Mouse (Mus musculus): ENCODE measurements around the gene Map3k1. TPM values are rescaled to one million over a fixed set of nuclear protein-coding genes. Genes with fewer than 3 reads are reported as not detected.

The Map3k1 gene
- polyA plus RNA-seq, 1 experiment: 22.2 TPM

DNA sequence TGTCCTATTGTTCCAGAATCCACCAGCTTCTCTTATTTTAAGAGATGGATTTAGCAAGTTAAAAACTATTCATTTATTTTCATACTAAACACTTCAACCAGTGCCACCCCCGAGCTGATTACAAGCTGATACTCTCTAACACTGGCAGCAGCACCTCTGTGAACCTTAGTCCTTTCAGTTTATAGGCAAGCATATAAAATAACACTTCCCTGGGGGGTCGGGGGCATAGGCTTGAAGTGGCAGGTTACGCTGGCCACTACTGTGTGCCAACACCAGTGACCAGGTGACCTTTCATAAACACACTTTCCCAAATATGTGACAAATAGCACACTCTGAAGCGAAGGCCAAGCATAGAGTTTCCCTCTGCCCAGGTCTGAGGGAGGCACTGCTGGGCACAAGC is 6.7 kb upstream of the Map3k1 start:
- 95% methylated on average over 4 of the region's 4 CpGs for WGBS

DNA sequence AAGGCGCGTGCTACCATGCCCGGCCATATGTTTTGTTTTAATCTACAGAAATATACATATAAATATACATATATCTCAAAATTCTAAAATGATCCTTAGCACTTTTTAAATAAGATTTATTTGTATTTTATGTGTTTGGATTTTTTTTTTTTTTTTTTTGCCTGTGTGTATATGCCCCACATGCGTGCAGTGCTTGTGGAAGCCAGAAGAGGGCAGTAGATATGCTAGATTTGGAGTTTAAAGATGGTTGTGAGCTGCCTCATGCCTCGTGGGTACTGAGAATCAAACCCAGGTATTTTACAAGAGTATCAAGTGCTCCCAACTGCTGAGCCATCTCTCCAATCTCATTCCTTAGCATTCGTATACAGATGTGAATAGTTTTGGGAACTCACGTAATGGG is 6.2 kb upstream of the Map3k1 start:
- no peak for DNase-seq
- WGBS: 97% methylated on average over 7 of the region's 7 CpGs
- Histone ChIP-seq H3K4me3 (replicated peaks; ENCODE audit: extremely low read depth, low read depth, low read length) (no peak overlapping the region), H3K4me1 (ENCODE audit: control insufficient read depth, insufficient read depth, low read length) (no peaks in the 10 kb centered on the region)
- TF ChIP-seq CTCF (IDR thresholded peaks at IDR 0.05; ENCODE audit: insufficient read depth, low read length) (no peak), POLR2A (IDR thresholded peaks at IDR 0.05; ENCODE audit: borderline replicate concordance, extremely low read depth, low read depth, low read length) (no peak)

More for the DNA sequence above, 6.7 kb upstream of the Map3k1 start:
- Histone ChIP-seq H3K4me3 (replicated peaks; ENCODE audit: extremely low read depth, low read depth, low read length) (no peak overlapping the region), H3K4me1 (ENCODE audit: control insufficient read depth, insufficient read depth, low read length) (no peaks in the 10 kb centered on the region)
- no peak for TF ChIP-seq POLR2A (IDR thresholded peaks at IDR 0.05; ENCODE audit: borderline replicate concordance, extremely low read depth, low read depth, low read length)
- TF ChIP-seq CTCF (IDR thresholded peaks at IDR 0.05; ENCODE audit: insufficient read depth, low read length): no peak
- no peak for DNase-seq

- no peak overlapping the region for H3K4me3 ChIP-seq (replicated peaks; ENCODE audit: extremely low read depth, low read depth, low read length)
- WGBS: 90% methylated on average over 2 of the region's 2 CpGs
- no peak for DNase-seq
- TF ChIP-seq CTCF (IDR thresholded peaks at IDR 0.05; ENCODE audit: insufficient read depth, low read length): no peak
- TF ChIP-seq POLR2A (IDR thresholded peaks at IDR 0.05; ENCODE audit: borderline replicate concordance, extremely low read depth, low read depth, low read length): no peak
- H3K4me1 ChIP-seq (ENCODE audit: control insufficient read depth, insufficient read depth, low read length): no peaks in the 10 kb centered on the region
Measured at GRCm38 (mm10) chr13:111812647-111813046, 3.9 kb upstream of the Map3k1 start.

GRCm38 (mm10) chr13:111810998-111811628 is 2.3 kb upstream of the Map3k1 start:
- Histone ChIP-seq H3K4me1 (ENCODE audit: control insufficient read depth, insufficient read depth, low read length) (no peaks in the 10 kb centered on the region; the same call in 1 of the 2 replicates), H3K4me3 (replicated peaks; ENCODE audit: extremely low read depth, low read depth, low read length) (no peak overlapping the region)
- 90% methylated on average over 13 of the region's 13 CpGs for WGBS
- no peak for TF ChIP-seq CTCF (IDR thresholded peaks at IDR 0.05; ENCODE audit: insufficient read depth, low read length)
- TF ChIP-seq POLR2A (IDR thresholded peaks at IDR 0.05; ENCODE audit: borderline replicate concordance, extremely low read depth, low read depth, low read length): no peak
- DNase-seq: no peak

- H3K4me1 ChIP-seq (ENCODE audit: control insufficient read depth, insufficient read depth, low read length): peaks cover 9% of the 10 kb centered on the region
- DNase-seq: peak; percentile 57
- 4% methylated on average over 29 of the region's 29 CpGs for WGBS
Measured at GRCm38 (mm10) chr13:111809466-111810228, 854 bp upstream of the Map3k1 start.

DNA sequence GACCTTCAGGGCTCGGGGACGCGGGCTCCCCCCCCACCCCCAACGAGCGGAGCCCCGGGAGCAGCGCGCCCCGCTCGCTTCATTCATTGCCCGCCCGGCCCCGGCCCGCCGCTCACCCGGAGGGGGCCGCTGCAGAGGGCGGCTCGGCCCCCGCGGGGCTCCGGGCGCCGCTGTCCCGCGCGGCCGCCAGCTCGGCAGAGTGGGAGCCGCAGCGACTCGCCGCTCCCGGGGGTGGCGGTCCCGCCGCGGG is 481 bp downstream of the Map3k1 start:
- TF ChIP-seq CTCF (IDR thresholded peaks at IDR 0.05; ENCODE audit: insufficient read depth, low read length) (no peak), POLR2A (IDR thresholded peaks at IDR 0.05; ENCODE audit: borderline replicate concordance, extremely low read depth, low read depth, low read length) (no peak)
- Histone ChIP-seq H3K4me1 (ENCODE audit: control insufficient read depth, insufficient read depth, low read length) (peaks cover 11% of the 10 kb centered on the region), H3K4me3 (replicated peaks; ENCODE audit: extremely low read depth, low read depth, low read length) (peak overlapping the region; percentile 66)
- DNase-seq: no peak
- under 1% methylated on average over 35 of the region's 38 CpGs for WGBS

More at GRCm38 (mm10) chr13:111809466-111810228, 854 bp upstream of the Map3k1 start:
- no peak for TF ChIP-seq POLR2A (IDR thresholded peaks at IDR 0.05; ENCODE audit: borderline replicate concordance, extremely low read depth, low read depth, low read length)
- TF ChIP-seq CTCF (IDR thresholded peaks at IDR 0.05; ENCODE audit: insufficient read depth, low read length): no peak
- H3K4me3 ChIP-seq (replicated peaks; ENCODE audit: extremely low read depth, low read depth, low read length): peak overlapping the region; percentile 94

GRCm38 (mm10) chr13:111807596-111808386 is 1.0 kb downstream of the Map3k1 start:
- Histone ChIP-seq H3K4me3 (replicated peaks; ENCODE audit: extremely low read depth, low read depth, low read length) (peak overlapping the region; percentile 66), H3K4me1 (ENCODE audit: control insufficient read depth, insufficient read depth, low read length) (peaks cover 15% of the 10 kb centered on the region)
- TF ChIP-seq POLR2A (IDR thresholded peaks at IDR 0.05; ENCODE audit: borderline replicate concordance, extremely low read depth, low read depth, low read length) (peak; percentile 35; the same call in 1 of the 2 replicates), CTCF (IDR thresholded peaks at IDR 0.05; ENCODE audit: insufficient read depth, low read length) (no peak)
- peak; percentile 58 for DNase-seq
- WGBS: under 1% methylated on average over 76 of the region's 79 CpGs

GRCm38 (mm10) chr13:111807105-111807595 is 1.6 kb downstream of the Map3k1 start:
- Histone ChIP-seq H3K4me1 (ENCODE audit: control insufficient read depth, insufficient read depth, low read length) (peaks cover 18% of the 10 kb centered on the region), H3K4me3 (replicated peaks; ENCODE audit: extremely low read depth, low read depth, low read length) (peak overlapping the region; percentile 66)
- TF ChIP-seq CTCF (IDR thresholded peaks at IDR 0.05; ENCODE audit: insufficient read depth, low read length) (no peak), POLR2A (IDR thresholded peaks at IDR 0.05; ENCODE audit: borderline replicate concordance, extremely low read depth, low read depth, low read length) (0 out of 2 replicates have a peak, but pooled peaks have one; percentile 14)
- DNase-seq: peak; percentile 43
- WGBS: under 1% methylated on average over 11 of the region's 11 CpGs
